Mouse (Mus musculus): ENCODE results near the gene Csrnp1. TPM values are rescaled to one million over a fixed set of nuclear protein-coding genes. Genes with fewer than 3 reads are reported as not detected.

The Csrnp1 gene
- polyA plus RNA-seq, 1 experiment from 2014 or later, result 4.6 TPM

- Histone ChIP-seq H3K4me3 (peak overlapping the region; percentile 69), H3K9me3 (no peaks in the 10 kb centered on the region), H3K27me3 (ENCODE audit: insufficient read depth, poor library complexity, severe bottlenecking) (peaks cover 22% of the 10 kb centered on the region), H3K4me1 (replicated peaks) (peaks cover 87% of the 10 kb centered on the region), H3K36me3 (no peaks in the 10 kb centered on the region), H3K27ac (peak overlapping the region; percentile 90)
- 0% methylated on average over 16 of the region's 16 CpGs for WGBS
- peak; percentile 78 for DNase-seq (ENCODE audit: low spot score)
These were observed 3.0 kb downstream of the Csrnp1 start for GRCm38 (mm10) chr9:119981183-119982179.

DNA sequence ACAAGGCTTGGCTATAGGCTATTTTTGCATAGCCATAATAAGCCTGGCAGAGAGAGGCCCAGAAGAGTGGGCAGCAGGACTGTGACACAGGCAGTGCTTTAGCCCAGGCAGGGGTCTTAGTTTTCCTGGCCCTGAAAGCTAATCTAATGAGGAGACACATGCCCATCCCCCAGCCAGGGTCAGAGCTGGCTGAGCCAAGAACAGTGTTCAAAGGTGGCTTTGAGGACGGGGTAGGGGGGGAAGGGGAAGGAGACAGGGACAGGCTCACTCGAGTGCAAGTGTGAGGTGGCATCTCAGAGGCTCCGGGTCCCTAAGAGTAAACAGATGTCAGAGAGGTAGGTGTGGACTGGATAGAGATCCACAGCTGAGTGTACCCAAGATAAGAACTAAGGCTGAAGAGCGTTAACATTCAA lies 3.7 kb downstream of the Csrnp1 start:
- DNase-seq (ENCODE audit: low spot score), result peak; percentile 31
- Histone ChIP-seq H3K27ac (peak overlapping the region; percentile 90), H3K9me3 (no peaks in the 10 kb centered on the region), H3K27me3 (ENCODE audit: insufficient read depth, poor library complexity, severe bottlenecking) (peaks cover 18% of the 10 kb centered on the region), H3K4me3 (peak overlapping the region; percentile 69), H3K36me3 (no peaks in the 10 kb centered on the region), H3K4me1 (replicated peaks) (peaks cover 87% of the 10 kb centered on the region)
- WGBS, result 5% methylated on average over 4 of the region's 4 CpGs

GRCm38 (mm10) chr9:119979749-119980148 lies 4.7 kb downstream of the Csrnp1 start:
- DNase-seq (ENCODE audit: low spot score), result no peak
- Histone ChIP-seq H3K27ac (peak overlapping the region; percentile 50), H3K36me3 (peaks cover 4% of the 10 kb centered on the region), H3K4me3 (no peak overlapping the region), H3K27me3 (ENCODE audit: insufficient read depth, poor library complexity, severe bottlenecking) (peaks cover 17% of the 10 kb centered on the region), H3K9me3 (no peaks in the 10 kb centered on the region), H3K4me1 (replicated peaks) (peaks cover 83% of the 10 kb centered on the region)
- WGBS, result 48% methylated on average over 2 of the region's 2 CpGs

DNA sequence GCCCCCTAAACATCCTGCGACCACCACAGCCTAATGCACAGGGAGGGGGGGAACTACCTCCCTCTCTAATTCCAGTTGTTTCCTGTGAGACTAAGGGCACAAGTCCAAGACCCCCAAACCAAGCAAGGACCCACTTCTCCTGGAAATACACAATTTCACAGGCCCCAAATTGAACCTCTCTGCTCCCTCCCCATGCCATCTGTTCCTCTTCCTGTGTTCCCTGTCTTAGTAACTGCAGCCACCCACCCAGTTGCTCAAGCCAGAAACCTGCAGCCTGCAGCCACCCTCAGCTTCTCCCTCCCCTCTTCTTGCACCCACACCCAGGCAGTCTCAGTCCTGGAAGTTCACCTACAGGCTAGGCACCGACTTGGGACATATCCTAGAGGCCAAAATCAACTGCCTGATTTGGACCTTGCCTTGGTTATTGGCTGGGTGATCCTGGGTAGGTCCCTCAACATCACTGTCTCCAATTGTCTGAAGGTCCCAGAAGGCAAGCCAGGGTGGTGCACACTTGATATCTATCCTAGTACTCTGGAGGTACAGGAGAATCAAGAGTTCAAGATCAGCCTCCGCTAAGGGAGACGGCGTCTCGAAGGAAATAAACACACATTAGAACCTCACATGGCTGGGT lies 5.5 kb downstream of the Csrnp1 start:
- Histone ChIP-seq H3K27ac (peak overlapping the region; percentile 24; the same call in 1 of the 2 replicates), H3K9me3 (no peaks in the 10 kb centered on the region), H3K4me3 (no peak overlapping the region), H3K27me3 (ENCODE audit: insufficient read depth, poor library complexity, severe bottlenecking) (peaks cover 12% of the 10 kb centered on the region), H3K36me3 (peaks cover 11% of the 10 kb centered on the region), H3K4me1 (replicated peaks) (peaks cover 74% of the 10 kb centered on the region)
- DNase-seq (ENCODE audit: low spot score), result no peak
- WGBS, result 87% methylated on average over 6 of the region's 6 CpGs

DNA sequence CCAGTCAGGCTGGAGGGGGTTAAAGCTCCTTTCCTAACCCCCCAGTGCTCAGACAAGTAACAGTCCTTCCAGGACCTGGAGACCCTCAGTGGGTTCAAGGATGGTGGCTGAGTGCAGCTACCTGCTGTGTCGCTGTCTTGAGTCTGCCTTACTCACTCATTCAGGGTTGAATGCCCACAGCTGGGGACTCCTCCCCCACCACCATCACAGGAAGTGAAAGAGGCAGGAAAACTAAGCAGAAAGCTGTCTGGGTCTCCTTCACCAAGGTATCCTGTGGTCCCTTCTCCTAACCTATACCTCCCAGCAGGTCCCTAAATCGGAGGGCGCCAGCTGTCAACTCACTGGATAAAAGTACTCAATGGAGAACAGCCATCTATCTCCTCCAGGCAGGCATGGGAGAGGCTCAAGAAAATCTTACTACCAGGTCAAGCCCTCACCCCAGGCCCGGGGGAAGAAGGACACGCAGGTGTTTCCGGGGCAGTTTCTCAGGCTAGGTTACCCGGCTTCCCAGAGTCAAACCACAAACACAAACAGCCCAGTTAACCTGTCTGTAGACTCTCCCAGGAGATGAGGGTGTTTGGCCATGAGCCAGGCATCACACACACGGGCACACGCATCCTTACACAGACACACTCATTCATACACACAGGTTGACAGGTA lies 6.2 kb downstream of the Csrnp1 start:
- H3K9me3 ChIP-seq, result no peaks in the 10 kb centered on the region
- peaks cover 68% of the 10 kb centered on the region for H3K4me1 ChIP-seq (replicated peaks)
- 56% methylated on average over 9 of the region's 9 CpGs for WGBS
- H3K36me3 ChIP-seq, result peaks cover 18% of the 10 kb centered on the region
- no peak for DNase-seq (ENCODE audit: low spot score)
- peak overlapping the region; percentile 54; the same call in 1 of the 2 replicates for H3K27ac ChIP-seq
- H3K4me3 ChIP-seq, result no peak overlapping the region
- H3K27me3 ChIP-seq (ENCODE audit: insufficient read depth, poor library complexity, severe bottlenecking), result peaks cover 12% of the 10 kb centered on the region

- WGBS, result 63% methylated on average over 5 of the region's 5 CpGs
- H3K9me3 ChIP-seq, result no peaks in the 10 kb centered on the region
- DNase-seq (ENCODE audit: low spot score), result no peak
- peaks cover 25% of the 10 kb centered on the region for H3K36me3 ChIP-seq
- peaks cover 6% of the 10 kb centered on the region for H3K27me3 ChIP-seq (ENCODE audit: insufficient read depth, poor library complexity, severe bottlenecking)
- peak overlapping the region; percentile 54 for H3K27ac ChIP-seq
- H3K4me1 ChIP-seq (replicated peaks), result peaks cover 61% of the 10 kb centered on the region
- H3K4me3 ChIP-seq, result no peak overlapping the region; the same call in 1 of the 2 replicates
These were observed 6.8 kb downstream of the Csrnp1 start for GRCm38 (mm10) chr9:119977557-119978060.

- Histone ChIP-seq H3K4me3 (no peak overlapping the region), H3K4me1 (replicated peaks) (peaks cover 54% of the 10 kb centered on the region), H3K36me3 (peaks cover 31% of the 10 kb centered on the region), H3K27ac (no peak overlapping the region; the same call in 1 of the 2 replicates), H3K27me3 (ENCODE audit: insufficient read depth, poor library complexity, severe bottlenecking) (no peaks in the 10 kb centered on the region; the same call in 1 of the 2 replicates), H3K9me3 (no peaks in the 10 kb centered on the region)
- WGBS, result 64% methylated on average over 17 of the region's 17 CpGs
- DNase-seq (ENCODE audit: low spot score), result no peak
These were observed 7.5 kb downstream of the Csrnp1 start for GRCm38 (mm10) chr9:119976704-119977556.

DNA sequence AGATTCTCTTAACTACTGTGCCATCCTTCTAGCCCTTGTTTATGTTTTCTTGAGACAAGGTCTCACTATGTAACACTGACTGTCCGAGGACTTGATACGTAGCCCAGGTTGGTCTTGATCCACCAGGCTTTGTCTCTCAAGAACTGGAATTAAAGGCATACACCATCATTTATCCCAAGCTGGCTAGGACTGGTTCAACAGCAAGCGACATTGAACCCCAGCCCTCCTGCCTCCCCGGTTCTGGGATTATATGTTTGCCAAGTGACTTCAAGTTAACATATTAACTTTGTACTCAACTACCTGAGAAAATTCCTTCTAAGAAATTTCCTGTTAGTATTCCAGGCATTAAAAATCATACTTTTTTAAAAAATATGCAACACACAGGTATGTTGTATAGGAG lies 9.2 kb downstream of the Csrnp1 start:
- WGBS, result 96% methylated on average over 4 of the region's 4 CpGs
- peaks cover 51% of the 10 kb centered on the region for H3K4me1 ChIP-seq (replicated peaks)
- DNase-seq (ENCODE audit: low spot score), result no peak
- H3K4me3 ChIP-seq, result no peak overlapping the region
- H3K36me3 ChIP-seq, result peaks cover 40% of the 10 kb centered on the region
- H3K27ac ChIP-seq, result no peak overlapping the region
- no peaks in the 10 kb centered on the region for H3K9me3 ChIP-seq
- H3K27me3 ChIP-seq (ENCODE audit: insufficient read depth, poor library complexity, severe bottlenecking), result no peaks in the 10 kb centered on the region; the same call in 1 of the 2 replicates

DNA sequence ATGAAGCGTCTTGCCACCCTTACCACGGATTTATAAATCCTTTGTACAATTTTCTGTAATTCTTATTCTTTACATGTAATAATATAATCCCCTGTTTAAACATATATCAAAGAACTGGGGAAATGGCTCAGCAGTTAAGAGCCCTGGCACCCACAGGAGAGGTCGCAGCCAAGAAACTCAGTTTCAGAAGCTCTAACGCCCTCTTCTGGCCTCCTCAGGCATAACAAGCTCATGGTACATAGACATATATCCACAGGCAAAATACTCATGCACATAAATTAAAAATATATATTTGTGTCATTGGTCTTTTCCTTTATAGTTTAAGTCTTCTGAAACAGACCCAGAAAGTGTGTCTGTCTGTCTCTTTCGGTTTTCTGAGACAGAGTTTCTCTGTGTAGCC lies 9.8 kb downstream of the Csrnp1 start:
- 88% methylated on average over 5 of the region's 5 CpGs for WGBS
- no peaks in the 10 kb centered on the region for H3K9me3 ChIP-seq
- H3K36me3 ChIP-seq, result peaks cover 40% of the 10 kb centered on the region
- no peaks in the 10 kb centered on the region for H3K27me3 ChIP-seq (ENCODE audit: insufficient read depth, poor library complexity, severe bottlenecking)
- no peak for DNase-seq (ENCODE audit: low spot score)
- H3K4me3 ChIP-seq, result no peak overlapping the region
- peaks cover 48% of the 10 kb centered on the region for H3K4me1 ChIP-seq (replicated peaks)
- no peak overlapping the region for H3K27ac ChIP-seq

GRCm38 (mm10) chr9:119973869-119974520 lies 10.5 kb downstream of the Csrnp1 start:
- no peaks in the 10 kb centered on the region for H3K27me3 ChIP-seq (ENCODE audit: insufficient read depth, poor library complexity, severe bottlenecking)
- no peaks in the 10 kb centered on the region for H3K9me3 ChIP-seq
- peaks cover 40% of the 10 kb centered on the region for H3K36me3 ChIP-seq
- DNase-seq (ENCODE audit: low spot score), result no peak
- H3K4me3 ChIP-seq, result no peak overlapping the region
- WGBS, result 92% methylated on average over 27 of the region's 27 CpGs
- no peak overlapping the region for H3K27ac ChIP-seq
- peaks cover 42% of the 10 kb centered on the region for H3K4me1 ChIP-seq (replicated peaks)

DNA sequence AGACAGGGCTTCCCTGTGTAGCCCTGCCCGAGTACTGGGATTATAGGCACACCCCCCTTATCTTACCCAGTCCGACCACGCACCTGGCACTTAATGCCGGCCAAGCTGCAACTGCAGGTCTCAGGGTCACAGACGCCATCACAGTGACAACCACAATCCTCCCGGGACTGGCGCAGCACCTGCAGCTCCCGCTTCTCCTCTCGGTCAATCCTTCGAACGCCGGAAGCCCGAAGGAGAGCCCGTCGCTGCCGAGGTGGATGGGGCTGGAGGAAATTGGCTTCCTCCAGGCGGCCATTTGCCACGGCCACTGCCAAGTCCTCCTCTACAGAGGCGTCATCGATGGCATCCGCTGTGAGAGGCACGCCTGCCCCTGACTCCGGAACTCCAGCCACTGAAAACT lies 11.2 kb downstream of the Csrnp1 start:
- Histone ChIP-seq H3K4me3 (no peak overlapping the region), H3K27ac (no peak overlapping the region), H3K9me3 (no peaks in the 10 kb centered on the region), H3K27me3 (ENCODE audit: insufficient read depth, poor library complexity, severe bottlenecking) (no peaks in the 10 kb centered on the region), H3K36me3 (peaks cover 40% of the 10 kb centered on the region), H3K4me1 (replicated peaks) (peaks cover 35% of the 10 kb centered on the region)
- DNase-seq (ENCODE audit: low spot score), result no peak
- 95% methylated on average over 23 of the region's 23 CpGs for WGBS
